Mouse (Mus musculus) cerebellum, adult 2 months (tissue): ENCODE data around the gene Hmga1.

ENCODE experiments used
- CTCF ChIP-seq: fragments of 200-500 bp; IDR thresholded peaks from 2 replicates; pipeline ENCODE4 v1.5.1; 2011; ENCODE audit warnings: low read depth, mild to moderate bottlenecking, control low read depth, low read length, moderate library complexity, borderline replicate concordance; ENCODE audit not compliant: insufficient read depth
- POLR2A ChIP-seq: fragments of 200-500 bp; IDR thresholded peaks from 2 replicates; pipeline ENCODE4 v1.6.1; 2011; ENCODE audit warnings: low read length, control low read depth, borderline replicate concordance; ENCODE audit not compliant: insufficient read depth

DNA sequence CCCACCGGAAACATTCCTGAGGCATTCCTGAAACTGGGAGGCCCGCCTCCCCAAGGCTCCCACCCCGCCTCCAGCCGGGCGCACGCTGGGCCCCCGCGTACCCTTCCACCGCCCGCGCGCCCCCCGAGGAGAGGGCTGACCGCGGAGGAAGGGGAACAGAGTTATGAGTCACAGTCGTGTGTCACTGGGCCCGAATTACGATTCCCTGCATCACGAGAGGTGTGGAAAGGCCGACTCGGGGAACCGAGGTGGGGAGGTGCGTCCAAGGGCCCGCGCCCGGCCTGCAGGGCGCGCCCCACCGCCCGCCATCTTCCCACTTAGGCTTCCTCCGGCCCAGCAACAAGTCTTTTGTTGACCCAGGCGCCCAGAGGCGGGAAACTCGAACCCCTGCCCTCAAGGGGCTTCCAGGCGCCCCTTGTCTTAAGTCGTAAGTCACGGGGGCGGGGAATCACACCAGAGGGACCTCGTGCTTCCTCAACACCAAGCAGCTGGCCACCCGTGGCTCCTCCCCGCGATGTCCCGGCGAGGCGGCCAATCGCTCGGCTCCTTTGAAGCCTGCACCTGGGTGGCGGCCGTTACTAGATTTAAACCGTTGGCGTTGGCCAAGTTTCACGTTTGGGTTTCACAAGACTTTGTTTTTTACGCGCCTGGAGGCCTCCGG lies 655 bp upstream of the Hmga1 start:
- TF ChIP-seq POLR2A = no peak
- TF ChIP-seq CTCF = no peak
